Mouse (Mus musculus): ENCODE measurements around the gene H2-Eb2. TPM values are rescaled to one million over a fixed set of nuclear protein-coding genes. Genes with fewer than 3 reads are reported as not detected.

Gene H2-Eb2
- not detected in 2 replicates for polyA plus RNA-seq (2011; ENCODE audit: insufficient read length, low read depth, missing spikeins)

- Histone ChIP-seq H3K4me3 (ENCODE audit: insufficient read depth, low read length) (no peak within 1 kb of the TSS), H3K4me1 (ENCODE audit: control insufficient read depth, insufficient read depth, low read length) (no peaks in the 10 kb centered on the region), H3K27ac (ENCODE audit: insufficient read depth, low read length) (no peak within 1 kb of the TSS)
- TF ChIP-seq POLR2A (IDR thresholded peaks at IDR 0.05; ENCODE audit: low read depth, low read length) (no peak), CTCF (IDR thresholded peaks at IDR 0.05; ENCODE audit: borderline replicate concordance, insufficient read depth, low read length) (no peak)
Observed at GRCm38 (mm10) chr17:34325436-34325835, at the start of gene H2-Eb2. H2-Eb2 (plus strand) TSS chr17:34325665.

GRCm38 (mm10) chr17:34280499-34281038 is 44.9 kb upstream of the H2-Eb2 start:
- TF ChIP-seq POLR2A (IDR thresholded peaks at IDR 0.05; ENCODE audit: low read depth, low read length): no peak
- TF ChIP-seq CTCF (IDR thresholded peaks at IDR 0.05; ENCODE audit: borderline replicate concordance, insufficient read depth, low read length): no peak
- Histone ChIP-seq H3K4me3 (ENCODE audit: insufficient read depth, low read length) (no peak overlapping the region), H3K4me1 (ENCODE audit: control insufficient read depth, insufficient read depth, low read length) (no peaks in the 10 kb centered on the region), H3K27ac (ENCODE audit: insufficient read depth, low read length) (no peak overlapping the region)

- Histone ChIP-seq H3K4me3 (ENCODE audit: insufficient read depth, low read length) (no peak overlapping the region), H3K27ac (ENCODE audit: insufficient read depth, low read length) (no peak overlapping the region), H3K4me1 (ENCODE audit: control insufficient read depth, insufficient read depth, low read length) (no peaks in the 10 kb centered on the region)
- no peak for TF ChIP-seq POLR2A (IDR thresholded peaks at IDR 0.05; ENCODE audit: low read depth, low read length)
Observed at GRCm38 (mm10) chr17:34281836-34282235, 43.6 kb upstream of the H2-Eb2 start.

- Histone ChIP-seq H3K27ac (ENCODE audit: insufficient read depth, low read length) (no peak overlapping the region), H3K4me1 (ENCODE audit: control insufficient read depth, insufficient read depth, low read length) (no peaks in the 10 kb centered on the region), H3K4me3 (ENCODE audit: insufficient read depth, low read length) (no peak overlapping the region)
- TF ChIP-seq POLR2A (IDR thresholded peaks at IDR 0.05; ENCODE audit: low read depth, low read length): no peak
- TF ChIP-seq CTCF (IDR thresholded peaks at IDR 0.05; ENCODE audit: borderline replicate concordance, insufficient read depth, low read length): no peak
Observed at GRCm38 (mm10) chr17:34285371-34285770, 40.1 kb upstream of the H2-Eb2 start.

- TF ChIP-seq CTCF (IDR thresholded peaks at IDR 0.05; ENCODE audit: borderline replicate concordance, insufficient read depth, low read length) (peak; percentile 46; the same call in 1 of the 2 replicates), POLR2A (IDR thresholded peaks at IDR 0.05; ENCODE audit: low read depth, low read length) (no peak)
Observed at GRCm38 (mm10) chr17:34285848-34286247, 39.6 kb upstream of the H2-Eb2 start.

GRCm38 (mm10) chr17:34286501-34286900 is 39.0 kb upstream of the H2-Eb2 start:
- Histone ChIP-seq H3K4me1 (ENCODE audit: control insufficient read depth, insufficient read depth, low read length) (no peaks in the 10 kb centered on the region), H3K27ac (ENCODE audit: insufficient read depth, low read length) (no peak overlapping the region), H3K4me3 (ENCODE audit: insufficient read depth, low read length) (no peak overlapping the region)
- no peak for TF ChIP-seq POLR2A (IDR thresholded peaks at IDR 0.05; ENCODE audit: low read depth, low read length)

More at GRCm38 (mm10) chr17:34285848-34286247, 39.6 kb upstream of the H2-Eb2 start:
- Histone ChIP-seq H3K27ac (ENCODE audit: insufficient read depth, low read length) (no peak overlapping the region), H3K4me1 (ENCODE audit: control insufficient read depth, insufficient read depth, low read length) (no peaks in the 10 kb centered on the region), H3K4me3 (ENCODE audit: insufficient read depth, low read length) (no peak overlapping the region)

GRCm38 (mm10) chr17:34286999-34287398 is 38.5 kb upstream of the H2-Eb2 start:
- Histone ChIP-seq H3K27ac (ENCODE audit: insufficient read depth, low read length) (no peak overlapping the region), H3K4me1 (ENCODE audit: control insufficient read depth, insufficient read depth, low read length) (no peaks in the 10 kb centered on the region), H3K4me3 (ENCODE audit: insufficient read depth, low read length) (no peak overlapping the region)
- TF ChIP-seq POLR2A (IDR thresholded peaks at IDR 0.05; ENCODE audit: low read depth, low read length) (no peak), CTCF (IDR thresholded peaks at IDR 0.05; ENCODE audit: borderline replicate concordance, insufficient read depth, low read length) (no peak)

GRCm38 (mm10) chr17:34287648-34288047 is 37.8 kb upstream of the H2-Eb2 start, which contains the start of gene H2-Aa:
H2-Aa (minus strand) TSS chr17:34287823.
- no peaks in the 10 kb centered on the region for H3K4me1 ChIP-seq (ENCODE audit: control insufficient read depth, insufficient read depth, low read length)
- no peak within 1 kb of the TSS for H3K4me3 ChIP-seq (ENCODE audit: insufficient read depth, low read length)
- H3K27ac ChIP-seq (ENCODE audit: insufficient read depth, low read length): no peak within 1 kb of the TSS
- no peak for TF ChIP-seq POLR2A (IDR thresholded peaks at IDR 0.05; ENCODE audit: low read depth, low read length)
- no peak for TF ChIP-seq CTCF (IDR thresholded peaks at IDR 0.05; ENCODE audit: borderline replicate concordance, insufficient read depth, low read length)

- Histone ChIP-seq H3K4me3 (ENCODE audit: insufficient read depth, low read length) (no peak overlapping the region), H3K27ac (ENCODE audit: insufficient read depth, low read length) (no peak overlapping the region), H3K4me1 (ENCODE audit: control insufficient read depth, insufficient read depth, low read length) (no peaks in the 10 kb centered on the region)
- TF ChIP-seq CTCF (IDR thresholded peaks at IDR 0.05; ENCODE audit: borderline replicate concordance, insufficient read depth, low read length) (no peak), POLR2A (IDR thresholded peaks at IDR 0.05; ENCODE audit: low read depth, low read length) (no peak)
Observed at GRCm38 (mm10) chr17:34288131-34288530, 37.3 kb upstream of the H2-Eb2 start.

GRCm38 (mm10) chr17:34291609-34292008 is 33.9 kb upstream of the H2-Eb2 start:
- TF ChIP-seq POLR2A (IDR thresholded peaks at IDR 0.05; ENCODE audit: low read depth, low read length): no peak
- no peak for TF ChIP-seq CTCF (IDR thresholded peaks at IDR 0.05; ENCODE audit: borderline replicate concordance, insufficient read depth, low read length)
- H3K4me1 ChIP-seq (ENCODE audit: control insufficient read depth, insufficient read depth, low read length): no peaks in the 10 kb centered on the region
- no peak overlapping the region for H3K27ac ChIP-seq (ENCODE audit: insufficient read depth, low read length)
- H3K4me3 ChIP-seq (ENCODE audit: insufficient read depth, low read length): no peak overlapping the region
